Comparison of ENCODE assay signal across 16 mouse cellular contexts in the genomic region with DNA sequence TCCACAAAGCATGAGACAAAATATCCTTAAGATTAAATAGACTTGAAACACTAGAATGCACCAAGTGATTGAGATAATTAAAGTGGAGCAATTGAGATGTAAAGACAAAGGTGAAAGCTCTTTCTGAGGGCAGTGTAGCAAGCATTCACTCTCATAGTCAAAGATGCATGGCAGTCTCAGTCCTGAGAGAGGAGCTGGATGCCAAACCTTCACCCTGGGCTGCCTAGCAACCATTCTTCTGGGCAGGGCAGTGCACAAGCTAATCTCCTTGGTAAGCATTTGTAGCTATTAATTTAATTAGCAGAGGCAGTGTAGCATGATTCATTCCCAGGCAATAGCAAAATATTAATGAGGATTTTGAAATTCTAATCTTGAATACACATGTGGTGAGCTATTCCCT.
DNase-seq lines count a peak whose midpoint lies in the region; ATAC-seq and TF ChIP-seq lines count a peak whose summit lies in the region.
"Had no signal": no experiment of that assay in that cellular context is flagged by ENCODE, and none has a peak within 500 bp of the region (broad histone marks: within the 10 kb centered on the region; RNA-seq: fewer than 3 reads in every experiment).

No protein-coding gene starts in this region.

- no peak overlapping the region for H3K27ac ChIP-seq in forebrain, embryonic 11.5 days (ENCODE audit: low read depth, low read length)
- H3K27ac ChIP-seq in hindbrain, embryonic 14.5 days = no peak overlapping the region
- H3K27ac ChIP-seq in midbrain, embryonic 16.5 days (ENCODE audit: low read length) = no peak overlapping the region
- no peak overlapping the region for H3K27ac ChIP-seq in intestine, postnatal 0 days (ENCODE audit: low read depth, low read length)
- H3K27ac ChIP-seq: gastrocnemius, adult 2 months; liver, embryonic 14.5 days; macrophage; stomach, embryonic 15.5 days had no signal

- peak; percentile 97 for ATAC-seq in forebrain, embryonic 11.5 days (replicated peaks; ENCODE audit: low FRiP score)
- peak; percentile 89 for ATAC-seq in hindbrain, embryonic 14.5 days (ENCODE audit: low FRiP score)
- ATAC-seq in midbrain, embryonic 16.5 days = peak; percentile 89
- no peak for ATAC-seq in intestine, postnatal 0 days

- peak; percentile 28 for DNase-seq in embryo, embryonic 10 days (ENCODE audit: low spot score)
- peak; percentile 76 for DNase-seq in forebrain, embryonic 11.5 days (ENCODE audit: low spot score)
- peak; percentile 50 for DNase-seq in hindbrain, embryonic 14.5 days (ENCODE audit: low spot score)
- no peak for DNase-seq in thymus, postnatal 4 days
- no peak for DNase-seq in thymus, postnatal 0 days (ENCODE audit: low spot score)
- no peak for DNase-seq in lung, postnatal 36 days
- DNase-seq: gastrocnemius, adult 2 months; heart, postnatal 4 days; kidney, adult 9 months; layer of hippocampus, adult 9-11 months had no signal

- peaks cover 18% of the 10 kb centered on the region for H3K27me3 ChIP-seq in forebrain, embryonic 11.5 days (ENCODE audit: control insufficient read depth, insufficient read depth, low read length)
- H3K27me3 ChIP-seq in hindbrain, embryonic 14.5 days (ENCODE audit: control insufficient read depth, insufficient read depth, low read length) = no peaks in the 10 kb centered on the region
- no peaks in the 10 kb centered on the region for H3K27me3 ChIP-seq in midbrain, embryonic 16.5 days (ENCODE audit: control insufficient read depth, insufficient read depth, low read depth, low read length)
- no peaks in the 10 kb centered on the region for H3K27me3 ChIP-seq in intestine, postnatal 0 days (replicated peaks; ENCODE audit: control insufficient read depth, insufficient read depth, low read length)
- H3K27me3 ChIP-seq: stomach, embryonic 15.5 days had no signal

- no peaks in the 10 kb centered on the region for H3K9me3 ChIP-seq in forebrain, embryonic 11.5 days (ENCODE audit: control insufficient read depth, low read length)
- H3K9me3 ChIP-seq in hindbrain, embryonic 14.5 days (ENCODE audit: control insufficient read depth, low read length) = no peaks in the 10 kb centered on the region
- no peaks in the 10 kb centered on the region for H3K9me3 ChIP-seq in midbrain, embryonic 16.5 days (replicated peaks; ENCODE audit: control insufficient read depth, low read length, poor library complexity, severe bottlenecking)
- no peaks in the 10 kb centered on the region for H3K9me3 ChIP-seq in intestine, postnatal 0 days (ENCODE audit: control insufficient read depth)
- H3K9me3 ChIP-seq: stomach, embryonic 15.5 days had no signal

- no peak overlapping the region for H3K4me3 ChIP-seq in forebrain, embryonic 11.5 days (ENCODE audit: low read depth, low read length)
- H3K4me3 ChIP-seq in hindbrain, embryonic 14.5 days (replicated peaks; ENCODE audit: low read length) = no peak overlapping the region
- no peak overlapping the region for H3K4me3 ChIP-seq in midbrain, embryonic 16.5 days (ENCODE audit: low read depth, low read length)
- H3K4me3 ChIP-seq in intestine, postnatal 0 days (ENCODE audit: low read depth, low read length) = no peak overlapping the region
- H3K4me3 ChIP-seq: erythroblast, embryonic 14.5 days; gastrocnemius, adult 2 months; stomach, embryonic 15.5 days had no signal

- no peak overlapping the region for H3K9ac ChIP-seq in forebrain, embryonic 11.5 days (ENCODE audit: low read length)
- no peak overlapping the region for H3K9ac ChIP-seq in hindbrain, embryonic 14.5 days
- no peak overlapping the region for H3K9ac ChIP-seq in midbrain, embryonic 16.5 days (ENCODE audit: low read depth, low read length)
- H3K9ac ChIP-seq in intestine, postnatal 0 days (ENCODE audit: low read depth, low read length) = no peak overlapping the region
- H3K9ac ChIP-seq: liver, embryonic 14.5 days; stomach, embryonic 15.5 days had no signal

- no peaks in the 10 kb centered on the region for H3K4me1 ChIP-seq in forebrain, embryonic 11.5 days (replicated peaks; ENCODE audit: control insufficient read depth, insufficient read depth, low read length)
- no peaks in the 10 kb centered on the region for H3K4me1 ChIP-seq in hindbrain, embryonic 14.5 days (replicated peaks; ENCODE audit: control insufficient read depth, insufficient read depth, low read length)
- no peaks in the 10 kb centered on the region for H3K4me1 ChIP-seq in midbrain, embryonic 16.5 days (ENCODE audit: control insufficient read depth, insufficient read depth, low read length)
- no peaks in the 10 kb centered on the region for H3K4me1 ChIP-seq in intestine, postnatal 0 days (replicated peaks; ENCODE audit: control insufficient read depth, insufficient read depth, low read length)
- H3K4me1 ChIP-seq: stomach, embryonic 15.5 days had no signal

- H3K36me3 ChIP-seq in forebrain, embryonic 11.5 days (ENCODE audit: control insufficient read depth, insufficient read depth, low read length) = no peaks in the 10 kb centered on the region
- no peaks in the 10 kb centered on the region for H3K36me3 ChIP-seq in hindbrain, embryonic 14.5 days (replicated peaks; ENCODE audit: control insufficient read depth, insufficient read depth)
- H3K36me3 ChIP-seq in midbrain, embryonic 16.5 days (ENCODE audit: control insufficient read depth, insufficient read depth, low read length) = no peaks in the 10 kb centered on the region
- no peaks in the 10 kb centered on the region for H3K36me3 ChIP-seq in intestine, postnatal 0 days (ENCODE audit: control insufficient read depth, insufficient read depth)
- H3K36me3 ChIP-seq: stomach, embryonic 15.5 days had no signal

- TF ChIP-seq CTCF in intestine, postnatal 0 days (IDR thresholded peaks at IDR 0.05; ENCODE audit: low read depth) = no peak

- no peak overlapping the region for H3K4me2 ChIP-seq in forebrain, embryonic 11.5 days (ENCODE audit: low read depth, low read length, severe bottlenecking)
- H3K4me2 ChIP-seq in hindbrain, embryonic 14.5 days (replicated peaks) = no peak overlapping the region
- H3K4me2 ChIP-seq in midbrain, embryonic 16.5 days (ENCODE audit: low read length) = no peak overlapping the region
- no peak overlapping the region for H3K4me2 ChIP-seq in intestine, postnatal 0 days (replicated peaks; ENCODE audit: low read depth)
- H3K4me2 ChIP-seq: stomach, embryonic 15.5 days had no signal

Comparison
In these comparisons a context has a peak if more than half of its experiments do, and no peak if none do; other contexts are left out.
1. DNase-seq: peak in embryo, embryonic 10 days (single experiment), forebrain, embryonic 11.5 days (single experiment) and hindbrain, embryonic 14.5 days (single experiment); none in thymus, postnatal 4 days (single experiment), thymus, postnatal 0 days (single experiment) and lung, postnatal 36 days (single experiment).